Mouse (Mus musculus) kidney, embryonic 15.5 days (tissue): Measurements from ENCODE around the gene Sdk1. TPM values are rescaled to one million over a fixed set of nuclear protein-coding genes. Genes with fewer than 3 reads are reported as not detected.
A peak's percentile ranks its signal among the peaks of the same experiment; 100 is the strongest.

Source experiments
- ATAC-seq: fragments of 200-750 bp; cut with Nextera tagmentation; replicated peaks from 2 replicates; pipeline ENCODE4 v1.8.0; 2017; ENCODE audit warnings: moderate TSS enrichment; ENCODE audit not compliant: low FRiP score
- H3K27ac ChIP-seq: fragments of 300-500 bp; sonication (generic); 2 replicates; pipeline ENCODE4 v1.5.1; 2015; ENCODE audit warnings: mild to moderate bottlenecking, inconsistent platforms
- H3K27me3 ChIP-seq: fragments of 300-500 bp; sonication (generic); 2 replicates; pipeline ENCODE4 v1.6.1; 2015; ENCODE audit warnings: inconsistent platforms
- H3K36me3 ChIP-seq: fragments of 300-500 bp; sonication (generic); 2 replicates; pipeline ENCODE4 v1.6.1; 2015; ENCODE audit warnings: inconsistent platforms
- H3K4me1 ChIP-seq: fragments of 300-500 bp; sonication (generic); 2 replicates; pipeline ENCODE4 v1.6.1; 2015; ENCODE audit warnings: inconsistent platforms
- H3K4me2 ChIP-seq: fragments of 300-500 bp; sonication (generic); 2 replicates; pipeline ENCODE4 v1.6.1; 2015; ENCODE audit warnings: moderate library complexity, mild to moderate bottlenecking, inconsistent platforms
- H3K4me3 ChIP-seq: fragments of 300-500 bp; sonication (generic); replicated peaks from 2 replicates; pipeline ENCODE4 v1.5.1; 2015; ENCODE audit warnings: mild to moderate bottlenecking, inconsistent platforms
- H3K9ac ChIP-seq: fragments of 300-500 bp; sonication (generic); 2 replicates; pipeline ENCODE4 v1.6.1; 2015; ENCODE audit warnings: mild to moderate bottlenecking, inconsistent platforms
- H3K9me3 ChIP-seq: fragments of 300-500 bp; sonication (generic); replicated peaks from 2 replicates; pipeline ENCODE4 v1.6.1; 2016; ENCODE audit warnings: inconsistent platforms
- WGBS: fragments of 180-500 bp; shearing (Covaris S2); methylation state at CpG from one replicate; pipeline ENCODE4 v1.1.7; 2015; ENCODE audit warnings: mixed read lengths; 5-methylcytosine and 5-hydroxymethylcytosine counted together
- polyA plus RNA-seq: library from polyadenylated mRNA; unstranded; fragments of >200 nt; fragmentation: Nextera tagmentation; extraction: Ambion mirVana; gene quantifications from 2 replicates; pipeline ENCODE4 v1.2.1, GENCODE M21; 2015

The Sdk1 gene
- polyA plus RNA-seq, 1 experiment from 2014 or later = 3.3 TPM

DNA sequence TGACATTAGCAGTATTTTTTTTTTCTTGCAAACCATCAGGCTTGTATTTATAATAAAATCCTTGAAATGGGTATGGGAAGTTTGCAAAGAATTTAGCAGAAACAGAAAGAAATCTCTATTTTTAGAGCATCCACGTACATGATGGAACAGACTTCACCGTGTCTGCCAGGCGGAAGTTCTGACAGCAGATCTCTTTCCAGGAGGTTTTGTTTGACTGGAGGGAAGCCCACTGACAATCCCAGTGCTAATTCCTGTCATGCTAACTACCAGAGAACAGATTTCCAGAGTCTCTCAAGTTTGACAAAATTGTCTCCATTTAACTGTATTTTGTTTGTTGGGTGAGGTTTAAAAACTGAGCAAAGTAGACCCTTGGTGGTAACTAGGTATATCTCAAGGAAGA, 265.1 kb downstream of the Sdk1 start:
- H3K36me3 ChIP-seq = no peaks in the 10 kb centered on the region
- H3K27me3 ChIP-seq = no peaks in the 10 kb centered on the region
- H3K9me3 ChIP-seq = no peaks in the 10 kb centered on the region
- no peaks in the 10 kb centered on the region for H3K4me1 ChIP-seq
- H3K9ac ChIP-seq = no peak overlapping the region
- no peak overlapping the region for H3K4me3 ChIP-seq
- H3K4me2 ChIP-seq = no peak overlapping the region
- no peak for ATAC-seq
- H3K27ac ChIP-seq = no peak overlapping the region
- WGBS = 93% methylated on average over 3 of the region's 3 CpGs

DNA sequence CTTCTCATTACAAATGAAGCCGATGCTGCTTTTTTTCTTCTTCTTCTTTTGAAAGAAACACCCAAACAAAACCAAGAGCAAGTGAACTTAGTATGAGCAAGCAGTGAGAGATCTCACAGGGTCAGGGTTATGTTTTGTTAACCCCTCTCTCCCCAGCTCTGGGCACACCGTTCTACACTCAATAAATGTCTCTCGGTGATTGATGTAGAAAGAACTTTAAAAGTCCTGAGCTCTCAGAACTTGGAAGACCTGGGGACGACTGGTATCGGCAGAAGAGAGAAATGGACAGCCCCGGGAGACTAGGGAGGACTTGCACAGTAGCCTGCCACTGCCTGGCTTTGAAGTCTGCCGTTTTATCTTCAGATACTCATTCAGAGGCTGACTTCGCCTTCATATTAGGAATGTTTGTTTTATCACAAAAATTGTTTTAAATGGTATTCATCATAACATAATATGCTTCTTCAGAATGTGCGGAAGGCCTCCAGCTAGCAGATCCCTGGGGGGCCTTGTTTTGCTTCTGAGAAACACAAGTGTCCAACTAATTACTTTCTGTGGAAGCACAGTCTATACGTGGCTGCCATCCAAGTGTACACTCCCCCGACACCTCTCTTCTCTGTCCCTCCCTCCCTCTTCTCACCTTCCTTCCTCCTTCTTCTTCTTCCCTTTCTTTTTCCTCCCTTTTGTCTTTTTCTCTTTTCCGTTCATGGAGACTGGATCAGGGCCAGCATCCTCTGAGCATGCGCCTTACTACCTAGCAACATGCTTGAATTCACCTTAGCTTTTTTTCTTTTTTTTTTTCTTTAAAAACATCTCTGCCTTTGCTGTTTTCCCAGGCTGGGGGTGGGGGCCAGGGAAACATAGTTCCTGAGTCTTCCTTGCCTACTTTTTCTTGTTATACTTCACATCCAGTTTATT, 283.8 kb downstream of the Sdk1 start:
- peaks cover 15% of the 10 kb centered on the region for H3K4me1 ChIP-seq
- H3K27me3 ChIP-seq = no peaks in the 10 kb centered on the region
- WGBS = 19% methylated on average over 13 of the region's 13 CpGs
- no peak overlapping the region for H3K4me3 ChIP-seq
- no peak overlapping the region for H3K9ac ChIP-seq
- no peaks in the 10 kb centered on the region for H3K36me3 ChIP-seq
- no peaks in the 10 kb centered on the region for H3K9me3 ChIP-seq
- H3K4me2 ChIP-seq = peak overlapping the region; percentile 28
- no peak for ATAC-seq
- H3K27ac ChIP-seq = no peak overlapping the region

DNA sequence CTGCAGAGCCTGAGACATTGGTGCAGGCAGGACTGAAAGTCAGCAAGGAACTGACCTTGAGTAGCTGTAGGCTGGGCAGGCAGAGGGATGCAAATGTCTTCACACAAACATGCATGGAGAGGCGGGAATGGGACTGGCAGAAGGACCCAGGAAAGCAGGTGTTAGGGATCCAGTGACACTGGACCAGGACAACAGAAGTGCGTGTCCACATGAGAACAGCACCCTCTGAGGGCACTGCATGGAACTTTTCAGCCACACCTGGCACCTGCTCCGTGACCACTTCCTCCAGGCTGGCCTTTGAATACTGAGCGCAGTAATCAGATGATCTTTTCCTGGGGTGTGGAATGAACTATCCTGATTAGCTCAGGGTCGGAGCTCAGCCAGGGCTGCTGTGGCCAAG, 298.9 kb downstream of the Sdk1 start:
- 0 out of 2 replicates have a peak, but pooled peaks cover 4% of the 10 kb centered on the region for H3K27me3 ChIP-seq
- no peak overlapping the region for H3K9ac ChIP-seq
- no peak for ATAC-seq
- no peak overlapping the region for H3K27ac ChIP-seq
- H3K36me3 ChIP-seq = no peaks in the 10 kb centered on the region
- 69% methylated on average over 5 of the region's 5 CpGs for WGBS
- H3K4me1 ChIP-seq = peaks cover 10% of the 10 kb centered on the region
- H3K4me2 ChIP-seq = no peak overlapping the region
- H3K9me3 ChIP-seq = no peaks in the 10 kb centered on the region
- H3K4me3 ChIP-seq = no peak overlapping the region

DNA sequence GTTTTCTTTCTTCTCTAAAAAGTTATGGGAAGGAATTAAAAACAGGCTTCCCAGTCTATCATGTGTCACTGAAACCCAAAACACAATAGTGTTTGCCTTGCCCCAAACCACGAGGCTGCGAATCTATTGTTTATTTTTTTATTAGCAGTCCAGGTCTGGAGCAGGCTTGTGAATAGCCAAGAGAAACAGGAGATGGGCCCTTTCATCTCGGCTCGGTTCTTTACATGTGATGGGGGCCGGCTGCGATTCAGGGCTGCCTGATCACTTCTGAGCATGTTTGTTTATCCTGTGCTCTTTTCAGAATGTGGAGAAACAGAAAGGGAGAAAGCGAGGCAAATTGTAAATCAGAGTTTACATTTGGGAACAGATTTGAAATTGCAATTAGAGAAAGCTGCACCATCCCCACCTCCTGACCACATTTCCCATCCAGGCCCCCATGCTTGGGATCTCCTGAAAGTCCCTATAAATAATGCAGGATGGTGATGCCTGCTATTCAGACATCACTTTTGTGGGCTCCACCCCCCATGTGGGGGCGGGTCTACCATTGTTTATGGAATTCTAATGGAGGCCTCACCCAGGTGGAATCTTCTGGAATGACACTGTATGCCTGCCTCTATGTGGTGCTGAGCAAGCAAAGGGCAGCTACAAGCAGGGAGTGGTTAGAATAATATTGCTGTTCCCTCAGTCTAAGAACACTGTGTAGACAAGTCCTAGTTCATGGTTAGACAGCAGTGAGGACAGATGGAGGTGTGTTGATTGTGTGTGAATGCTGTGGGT, 301.8 kb downstream of the Sdk1 start:
- H3K4me1 ChIP-seq = peaks cover 25% of the 10 kb centered on the region
- H3K27ac ChIP-seq = peak overlapping the region; percentile 27; the same call in 1 of the 2 replicates
- no peak overlapping the region for H3K4me2 ChIP-seq
- peak; percentile 54; the same call in 1 of the 2 replicates for ATAC-seq
- no peaks in the 10 kb centered on the region for H3K36me3 ChIP-seq
- H3K4me3 ChIP-seq = no peak overlapping the region
- no peak overlapping the region for H3K9ac ChIP-seq
- 13% methylated on average over 8 of the region's 8 CpGs for WGBS
- 0 out of 2 replicates have a peak, but pooled peaks cover 4% of the 10 kb centered on the region for H3K27me3 ChIP-seq
- H3K9me3 ChIP-seq = no peaks in the 10 kb centered on the region

DNA sequence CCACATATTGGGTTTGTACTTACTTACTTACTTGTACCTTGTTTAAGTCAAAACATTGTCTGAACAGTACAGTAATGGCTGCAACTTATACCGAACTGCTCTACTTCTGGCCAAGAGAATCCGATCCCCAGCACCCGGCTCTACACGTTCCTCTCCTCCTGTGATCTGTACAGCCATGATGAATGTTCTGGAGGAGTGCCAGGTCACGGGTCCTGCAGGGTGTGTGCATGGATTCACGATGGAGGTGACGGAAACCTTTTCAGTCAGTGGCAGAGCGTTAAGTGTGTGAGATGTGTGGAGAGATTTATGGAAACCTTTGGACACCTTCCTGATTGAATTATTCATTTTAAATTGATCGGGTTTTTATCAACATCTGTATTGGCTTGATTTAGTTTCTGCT, 312.2 kb downstream of the Sdk1 start:
- H3K9me3 ChIP-seq = no peaks in the 10 kb centered on the region
- H3K9ac ChIP-seq = no peak overlapping the region
- ATAC-seq = no peak
- no peak overlapping the region for H3K4me2 ChIP-seq
- H3K36me3 ChIP-seq = no peaks in the 10 kb centered on the region
- H3K4me3 ChIP-seq = no peak overlapping the region
- H3K4me1 ChIP-seq = peaks cover 15% of the 10 kb centered on the region
- 21% methylated on average over 9 of the region's 9 CpGs for WGBS
- H3K27ac ChIP-seq = no peak overlapping the region
- no peaks in the 10 kb centered on the region for H3K27me3 ChIP-seq

DNA sequence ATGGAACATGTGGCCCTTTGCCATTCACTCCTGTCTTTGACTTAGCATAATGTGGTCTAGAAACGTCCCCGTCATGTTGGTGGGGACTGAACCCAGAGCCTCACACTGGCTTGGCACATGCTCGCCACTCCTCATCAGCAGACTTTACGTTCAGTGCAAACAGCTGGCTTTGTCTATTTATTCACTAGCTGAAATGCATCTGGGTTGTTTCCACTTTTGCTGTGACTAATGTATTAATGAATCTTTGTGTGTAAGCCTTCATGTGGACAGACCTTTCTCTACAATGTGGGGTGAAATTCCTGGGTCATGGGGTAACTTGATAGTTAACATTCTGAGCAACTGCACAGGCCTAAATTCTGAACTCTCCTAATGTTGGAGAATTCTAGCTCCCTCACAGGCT, 317.4 kb downstream of the Sdk1 start:
- Histone ChIP-seq H3K27ac (no peak overlapping the region), H3K27me3 (no peaks in the 10 kb centered on the region), H3K9me3 (no peaks in the 10 kb centered on the region), H3K9ac (no peak overlapping the region), H3K4me1 (peaks cover 23% of the 10 kb centered on the region), H3K4me2 (no peak overlapping the region), H3K4me3 (no peak overlapping the region), H3K36me3 (no peaks in the 10 kb centered on the region)
- no peak for ATAC-seq
- WGBS = 67% methylated on average over 4 of the region's 4 CpGs

DNA sequence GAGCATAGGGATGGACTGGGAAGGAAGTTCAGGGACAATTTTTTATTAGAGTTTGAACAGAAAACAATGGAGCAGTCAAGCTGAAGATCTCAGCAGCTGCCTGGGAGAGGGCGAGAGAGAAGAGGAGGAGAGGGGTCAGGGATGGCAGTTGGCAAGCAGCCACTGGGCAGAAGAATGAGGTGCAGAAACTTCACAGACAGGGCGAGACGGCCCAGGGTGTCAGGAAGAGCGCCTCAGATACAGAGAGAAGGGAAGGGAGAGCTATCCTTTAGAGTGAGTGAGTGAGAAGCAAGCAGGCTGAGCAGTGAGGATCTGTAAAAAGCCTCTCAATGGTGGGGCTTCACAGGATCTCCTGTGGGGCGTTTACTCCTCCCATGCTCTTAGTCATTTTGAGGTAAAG, 319.0 kb downstream of the Sdk1 start:
- Histone ChIP-seq H3K27me3 (no peaks in the 10 kb centered on the region), H3K4me3 (no peak overlapping the region), H3K36me3 (no peaks in the 10 kb centered on the region), H3K4me2 (no peak overlapping the region), H3K9ac (no peak overlapping the region), H3K27ac (no peak overlapping the region), H3K9me3 (no peaks in the 10 kb centered on the region), H3K4me1 (peaks cover 21% of the 10 kb centered on the region)
- 54% methylated on average over 5 of the region's 5 CpGs for WGBS
- no peak for ATAC-seq

DNA sequence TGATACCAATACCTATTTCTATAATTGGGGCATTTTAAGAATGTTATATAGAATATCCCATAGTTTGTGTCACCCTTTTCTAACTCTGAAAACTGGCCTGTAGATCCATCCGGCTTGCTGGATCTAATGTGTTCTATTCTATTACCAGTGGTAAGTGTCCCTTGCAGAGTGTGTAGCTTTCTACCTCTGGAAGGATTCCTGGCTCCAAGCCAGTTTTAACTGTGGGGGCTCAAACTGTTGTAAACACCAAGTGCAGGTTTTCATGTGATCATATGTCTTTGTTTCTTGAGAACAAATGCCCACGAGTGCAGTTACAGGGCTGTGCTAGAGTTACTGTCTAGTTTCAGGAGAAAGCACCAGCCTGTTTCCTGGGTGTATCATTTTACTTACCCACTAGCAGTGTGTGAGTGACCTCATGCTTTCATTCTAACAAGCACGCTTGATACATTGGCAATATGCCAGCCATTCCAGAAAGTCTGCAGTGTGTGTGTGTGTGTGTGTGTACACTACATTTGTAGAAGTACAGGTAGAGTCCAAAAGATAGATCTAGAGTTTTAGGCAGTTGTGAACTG, 320.8 kb downstream of the Sdk1 start:
- Histone ChIP-seq H3K4me2 (no peak overlapping the region), H3K36me3 (no peaks in the 10 kb centered on the region), H3K27me3 (no peaks in the 10 kb centered on the region), H3K4me3 (no peak overlapping the region), H3K27ac (no peak overlapping the region), H3K9me3 (no peaks in the 10 kb centered on the region), H3K4me1 (peaks cover 13% of the 10 kb centered on the region), H3K9ac (no peak overlapping the region)
- peak; percentile 22; the same call in 1 of the 2 replicates for ATAC-seq
- WGBS = 29% methylated on average over 3 of the region's 3 CpGs

DNA sequence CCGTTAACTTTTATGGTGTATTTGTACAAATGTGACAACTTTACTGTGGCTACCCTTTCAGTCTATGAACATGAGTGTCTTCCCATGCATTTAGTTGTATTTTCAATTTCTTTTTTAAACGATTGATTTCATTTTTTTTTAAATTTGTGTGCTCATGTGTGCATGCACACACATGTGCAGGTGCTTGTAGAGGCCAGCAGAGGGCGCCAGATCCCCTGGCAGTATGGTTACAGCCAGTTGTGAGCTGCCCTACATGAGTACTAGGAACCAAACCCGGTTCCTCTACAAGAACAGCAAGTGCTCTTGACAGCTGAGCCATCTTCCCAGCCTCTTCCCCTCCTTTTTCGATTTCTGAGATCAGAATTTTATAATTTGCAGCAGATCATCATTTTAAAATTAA, 322.9 kb downstream of the Sdk1 start:
- Histone ChIP-seq H3K4me3 (no peak overlapping the region), H3K27me3 (no peaks in the 10 kb centered on the region), H3K9ac (no peak overlapping the region), H3K27ac (no peak overlapping the region), H3K4me1 (peaks cover 5% of the 10 kb centered on the region; the same call in 1 of the 2 replicates), H3K4me2 (no peak overlapping the region), H3K9me3 (no peaks in the 10 kb centered on the region), H3K36me3 (no peaks in the 10 kb centered on the region)
- WGBS = 88% methylated on average over 5 of the region's 5 CpGs
- ATAC-seq = no peak

DNA sequence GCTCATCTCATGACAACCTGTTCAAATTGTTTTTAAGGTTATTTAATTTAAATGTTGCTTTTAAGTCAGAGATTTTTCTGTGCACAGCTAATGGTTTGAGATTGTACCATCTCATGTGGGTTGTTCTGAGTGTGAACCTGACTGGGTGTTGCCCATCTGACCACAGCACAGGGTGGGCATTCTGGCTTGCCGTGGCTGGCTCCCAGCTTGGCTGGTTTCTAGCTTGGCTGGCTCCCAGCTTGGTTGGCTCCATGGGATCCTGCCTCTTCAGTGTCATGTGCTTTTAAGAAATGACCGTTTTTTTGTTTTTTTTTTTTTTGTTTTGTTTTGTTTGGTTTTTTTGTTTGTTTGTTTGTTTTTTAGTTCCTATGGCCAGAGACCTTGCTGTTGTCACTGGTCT, 326.8 kb downstream of the Sdk1 start:
- Histone ChIP-seq H3K9ac (no peak overlapping the region), H3K4me3 (no peak overlapping the region), H3K4me2 (no peak overlapping the region), H3K27me3 (no peaks in the 10 kb centered on the region), H3K36me3 (no peaks in the 10 kb centered on the region), H3K27ac (no peak overlapping the region), H3K9me3 (no peaks in the 10 kb centered on the region), H3K4me1 (no peaks in the 10 kb centered on the region)
- WGBS = 80% methylated on average over 2 of the region's 2 CpGs
- no peak for ATAC-seq

DNA sequence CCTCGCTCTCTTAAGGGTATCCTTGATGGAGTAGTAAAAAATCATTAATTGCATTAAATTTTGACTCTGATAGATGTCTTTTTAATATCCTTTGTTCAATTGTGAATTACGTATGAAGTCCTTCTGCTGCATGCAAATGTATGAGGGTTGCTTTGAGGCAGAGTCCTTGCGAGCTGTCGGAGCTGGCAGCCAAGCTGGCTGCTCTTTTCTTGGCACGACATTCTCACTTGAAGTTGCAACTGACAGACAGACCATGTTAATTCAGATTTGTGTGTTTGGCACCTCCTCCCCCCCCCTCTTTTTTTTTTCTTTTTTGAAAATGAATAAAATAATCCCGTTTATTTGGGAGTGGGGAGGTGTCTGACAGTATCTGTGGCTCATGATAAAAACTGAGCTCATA, 329.2 kb downstream of the Sdk1 start:
- ATAC-seq = no peak
- WGBS = 85% methylated on average over 6 of the region's 6 CpGs
- Histone ChIP-seq H3K9me3 (no peaks in the 10 kb centered on the region), H3K27me3 (no peaks in the 10 kb centered on the region), H3K4me3 (no peak overlapping the region), H3K9ac (no peak overlapping the region), H3K4me1 (no peaks in the 10 kb centered on the region), H3K4me2 (no peak overlapping the region), H3K36me3 (no peaks in the 10 kb centered on the region), H3K27ac (no peak overlapping the region)

DNA sequence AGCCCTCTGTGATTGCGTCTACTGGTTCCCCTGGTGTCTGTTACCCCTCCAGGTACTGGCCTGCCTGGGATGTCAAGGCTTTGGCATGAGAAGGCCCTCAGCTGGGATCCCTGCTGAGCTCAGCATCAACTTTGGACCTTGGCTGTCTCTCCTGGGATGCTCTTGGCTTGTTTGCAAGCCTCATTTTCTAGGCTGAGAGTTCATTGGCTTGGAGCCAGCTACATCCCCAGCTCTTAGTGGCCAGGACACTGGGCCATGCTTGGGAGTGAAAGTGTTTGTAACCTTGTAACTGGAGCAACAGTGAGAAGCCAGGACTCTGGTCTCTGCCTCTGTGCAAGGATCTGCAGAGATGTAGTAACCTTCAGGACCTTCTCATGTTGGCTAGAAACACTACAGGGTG, 333.0 kb downstream of the Sdk1 start:
- WGBS = 66% methylated on average over 1 of the region's 1 CpGs

More for the DNA sequence above, 333.0 kb downstream of the Sdk1 start:
- Histone ChIP-seq H3K27ac (no peak overlapping the region), H3K4me1 (no peaks in the 10 kb centered on the region), H3K4me3 (no peak overlapping the region), H3K27me3 (no peaks in the 10 kb centered on the region), H3K4me2 (no peak overlapping the region), H3K9me3 (no peaks in the 10 kb centered on the region), H3K9ac (no peak overlapping the region), H3K36me3 (no peaks in the 10 kb centered on the region)
- ATAC-seq = no peak
